Mouse (Mus musculus) heart, adult 2 months (tissue): ENCODE measurements around the gene Unc13a.

Experiments used
- CTCF ChIP-seq: fragments of 200-600 bp; IDR thresholded peaks from 2 replicates; pipeline ENCODE4 v1.8.1; 2022; ENCODE audit warnings: antibody characterized with exemption, mild to moderate bottlenecking, moderate library complexity
- EP300 ChIP-seq: fragments of 200-500 bp; IDR thresholded peaks from 2 replicates; pipeline ENCODE4 v1.6.1; 2011; ENCODE audit warnings: low read depth, low read length, control low read depth; ENCODE audit not compliant: insufficient read depth

DNA sequence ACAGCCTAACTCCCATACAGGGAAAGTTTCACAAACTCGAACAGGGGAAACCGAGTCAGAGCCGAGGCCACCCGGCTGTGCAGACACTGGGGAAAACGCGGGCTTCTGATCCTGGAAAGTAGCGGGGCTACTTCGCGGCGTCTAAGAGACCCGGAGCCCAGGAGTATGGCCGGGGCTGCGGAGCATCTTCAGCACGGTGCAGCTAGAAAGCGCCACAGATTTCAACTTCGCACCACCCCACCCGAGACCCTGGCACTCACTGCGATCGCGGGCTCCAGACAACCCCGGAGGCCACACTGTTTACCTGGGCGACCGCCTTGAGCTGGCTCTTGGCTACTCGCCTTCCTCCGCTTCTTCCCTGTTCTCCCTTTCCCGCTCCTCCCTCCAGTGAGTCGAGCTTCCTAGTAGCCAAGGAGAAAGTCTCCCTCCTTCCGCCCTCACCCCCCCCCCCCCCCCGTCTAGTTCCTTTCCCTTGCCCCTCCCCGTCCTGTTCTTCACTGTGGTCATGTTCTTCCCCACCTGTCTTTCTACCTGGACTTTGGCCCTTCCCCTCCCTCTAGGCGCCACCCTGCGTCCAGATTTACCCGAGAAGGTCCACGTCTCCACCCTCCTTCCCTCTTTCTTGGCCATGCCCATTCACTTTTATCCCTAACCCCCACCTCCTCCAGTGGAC lies 30.0 kb upstream of the Unc13a start, which contains the start of gene B3gnt3:
- no peak for TF ChIP-seq EP300
- TF ChIP-seq CTCF, result no peak
